Mouse (Mus musculus) embryonic facial prominence, embryonic 14.5 days (tissue): ENCODE results near the gene Gm20388. TPM values are rescaled to one million over a fixed set of nuclear protein-coding genes. Genes with fewer than 3 reads are reported as not detected.

ENCODE experiments used
- ATAC-seq: fragments of 200-750 bp; cut with Nextera tagmentation; 2 replicates; pipeline ENCODE4 v1.8.0; 2017; ENCODE audit warnings: low read depth, moderate number of reproducible peaks, moderate TSS enrichment
- DNase-seq: peaks from one replicate; pipeline ENCODE4 v3.0.0-alpha.2; 2015; ENCODE audit warnings: low spot score
- H3K27ac ChIP-seq: fragments of 300-500 bp; sonication (generic); replicated peaks from 2 replicates; pipeline ENCODE4 v1.5.1; 2014; ENCODE audit warnings: low read depth, mild to moderate bottlenecking, low read length, moderate library complexity
- H3K27me3 ChIP-seq: fragments of 300-500 bp; sonication (generic); replicated peaks from 2 replicates; pipeline ENCODE4 v1.6.1; 2014; ENCODE audit warnings: low read length; ENCODE audit not compliant: control insufficient read depth, insufficient read depth
- H3K36me3 ChIP-seq: fragments of 300-500 bp; sonication (generic); 2 replicates; pipeline ENCODE4 v1.6.1; 2014; ENCODE audit warnings: low read length, mixed read lengths; ENCODE audit not compliant: control insufficient read depth, insufficient read depth
- H3K4me1 ChIP-seq: fragments of 300-500 bp; sonication (generic); 2 replicates; pipeline ENCODE4 v1.6.1; 2014; ENCODE audit warnings: antibody characterized with exemption, low read length; ENCODE audit not compliant: control insufficient read depth, insufficient read depth
- H3K4me2 ChIP-seq: fragments of 300-500 bp; sonication (generic); 2 replicates; pipeline ENCODE4 v1.6.1; 2014; ENCODE audit warnings: low read depth, mild to moderate bottlenecking, low read length, moderate library complexity, mixed read lengths
- H3K4me3 ChIP-seq: fragments of 300-500 bp; sonication (generic); 2 replicates; pipeline ENCODE4 v1.5.1; 2014; ENCODE audit warnings: low read depth, mild to moderate bottlenecking, low read length
- H3K9ac ChIP-seq: fragments of 300-500 bp; sonication (generic); 2 replicates; pipeline ENCODE4 v1.6.1; 2014; ENCODE audit warnings: low read depth, mild to moderate bottlenecking, low read length, moderate library complexity, mixed read lengths
- H3K9me3 ChIP-seq: fragments of 300-500 bp; sonication (generic); 2 replicates; pipeline ENCODE4 v1.6.1; 2016; ENCODE audit warnings: low read length; ENCODE audit not compliant: control insufficient read depth
- WGBS: fragments of 180-500 bp; shearing (Covaris S2); extraction: QIAGEN DNeasy Blood & Tissue Kit; methylation state at CpG from one replicate; pipeline ENCODE4 v1.1.7; 2014; 5-methylcytosine and 5-hydroxymethylcytosine counted together
- polyA plus RNA-seq: library from polyadenylated mRNA; unstranded; fragments of >200 nt; fragmentation: Nextera tagmentation; extraction: Ambion mirVana; gene quantifications from 2 replicates; pipeline ENCODE4 v1.2.1, GENCODE M21; 2014

Gene Gm20388
- polyA plus RNA-seq, 1 experiment from 2014 or later = not detected

- ATAC-seq = no peak
- Histone ChIP-seq H3K4me2 (no peak overlapping the region), H3K9ac (no peak overlapping the region), H3K4me1 (peaks cover 6% of the 10 kb centered on the region), H3K27me3 (0 out of 2 replicates have a peak, but pooled peaks cover 4% of the 10 kb centered on the region), H3K4me3 (no peak overlapping the region), H3K27ac (no peak overlapping the region), H3K36me3 (peaks cover 3% of the 10 kb centered on the region; the same call in 1 of the 2 replicates), H3K9me3 (no peaks in the 10 kb centered on the region)
- 90% methylated on average over 8 of the region's 8 CpGs for WGBS
- DNase-seq = no peak
Observed at GRCm38 (mm10) chr8:122265522-122265921, 2354.9 kb downstream of the Gm20388 start.

GRCm38 (mm10) chr8:122266867-122267266 is 2356.2 kb downstream of the Gm20388 start:
- Histone ChIP-seq H3K36me3 (peaks cover 2% of the 10 kb centered on the region; the same call in 1 of the 2 replicates), H3K27me3 (0 out of 2 replicates have a peak, but pooled peaks cover 5% of the 10 kb centered on the region), H3K4me3 (no peak overlapping the region), H3K27ac (no peak overlapping the region), H3K9ac (no peak overlapping the region; the same call in 1 of the 2 replicates), H3K9me3 (no peaks in the 10 kb centered on the region), H3K4me1 (peaks cover 6% of the 10 kb centered on the region), H3K4me2 (no peak overlapping the region)
- 53% methylated on average over 13 of the region's 13 CpGs for WGBS
- ATAC-seq = 0 out of 2 replicates have a peak, but pooled peaks have one; percentile 35
- DNase-seq = peak; percentile 40

DNA sequence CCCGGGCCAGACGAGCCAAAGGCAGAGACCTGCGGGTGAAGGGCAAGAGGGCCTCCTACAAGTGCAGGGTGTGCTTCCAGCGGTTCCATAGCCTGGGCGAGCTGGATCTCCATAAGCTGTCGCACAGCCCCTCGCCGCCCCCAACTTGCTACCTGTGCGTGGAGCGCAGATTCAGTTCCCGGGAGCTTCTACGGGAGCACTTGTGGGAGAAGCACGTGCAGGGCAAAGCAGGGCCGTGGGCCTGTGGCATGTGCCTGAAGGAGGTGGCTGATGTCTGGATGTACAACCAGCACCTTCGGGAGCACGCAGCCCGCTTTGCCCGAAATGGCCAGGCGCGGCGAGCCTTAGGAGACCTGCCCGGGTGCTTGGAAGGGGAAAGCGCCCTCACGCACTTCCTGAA is 2358.2 kb downstream of the Gm20388 start:
- Histone ChIP-seq H3K9me3 (no peaks in the 10 kb centered on the region), H3K9ac (peak overlapping the region; percentile 54), H3K4me2 (peak overlapping the region; percentile 71), H3K4me3 (peak overlapping the region; percentile 40), H3K36me3 (no peaks in the 10 kb centered on the region), H3K27ac (no peak overlapping the region), H3K27me3 (0 out of 2 replicates have a peak, but pooled peaks cover 5% of the 10 kb centered on the region), H3K4me1 (peaks cover 11% of the 10 kb centered on the region)
- 57% methylated on average over 23 of the region's 24 CpGs for WGBS
- ATAC-seq (no peak), DNase-seq (no peak)

GRCm38 (mm10) chr8:122269404-122269803 is 2358.8 kb downstream of the Gm20388 start:
- DNase-seq (peak; percentile 80), ATAC-seq (peak; percentile 58)
- Histone ChIP-seq H3K36me3 (no peaks in the 10 kb centered on the region), H3K4me1 (peaks cover 11% of the 10 kb centered on the region), H3K9me3 (no peaks in the 10 kb centered on the region), H3K4me3 (peak overlapping the region; percentile 40), H3K9ac (peak overlapping the region; percentile 54), H3K27me3 (0 out of 2 replicates have a peak, but pooled peaks cover 5% of the 10 kb centered on the region), H3K4me2 (peak overlapping the region; percentile 71), H3K27ac (no peak overlapping the region)
- WGBS = 5% methylated on average over 21 of the region's 21 CpGs

DNA sequence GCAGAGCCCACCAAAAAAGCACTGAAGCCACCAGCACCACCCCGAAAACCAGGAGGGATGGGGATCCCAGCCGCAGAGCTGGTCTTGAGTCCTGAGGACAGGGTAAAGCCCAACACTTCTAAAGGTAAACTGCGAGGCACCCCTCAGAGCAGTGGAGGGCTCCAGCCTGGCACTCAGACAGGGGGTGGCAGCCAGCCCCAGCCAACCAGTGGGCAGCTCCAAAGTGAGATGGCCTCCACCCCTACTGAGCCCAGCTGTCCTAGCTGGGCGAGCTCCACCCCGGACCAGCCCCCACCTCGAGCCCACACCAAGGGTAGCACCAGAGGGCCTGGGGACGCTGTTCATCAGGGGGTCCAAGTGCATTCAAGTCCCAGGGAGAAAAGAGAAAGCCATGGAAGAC is 2359.9 kb downstream of the Gm20388 start:
- Histone ChIP-seq H3K4me2 (no peak overlapping the region), H3K9me3 (no peaks in the 10 kb centered on the region), H3K4me3 (no peak overlapping the region), H3K4me1 (peaks cover 11% of the 10 kb centered on the region), H3K9ac (no peak overlapping the region), H3K36me3 (no peaks in the 10 kb centered on the region), H3K27ac (no peak overlapping the region), H3K27me3 (0 out of 2 replicates have a peak, but pooled peaks cover 5% of the 10 kb centered on the region)
- DNase-seq = no peak
- WGBS = 77% methylated on average over 7 of the region's 7 CpGs
- ATAC-seq = no peak

- WGBS = 4% methylated on average over 5 of the region's 5 CpGs
- DNase-seq = peak; percentile 89
- Histone ChIP-seq H3K4me3 (no peak overlapping the region), H3K9ac (no peak overlapping the region), H3K9me3 (no peaks in the 10 kb centered on the region), H3K27ac (no peak overlapping the region), H3K4me2 (no peak overlapping the region), H3K36me3 (no peaks in the 10 kb centered on the region), H3K4me1 (peaks cover 11% of the 10 kb centered on the region), H3K27me3 (0 out of 2 replicates have a peak, but pooled peaks cover 5% of the 10 kb centered on the region)
- ATAC-seq = peak; percentile 77
Observed at GRCm38 (mm10) chr8:122273152-122273551, 2362.5 kb downstream of the Gm20388 start.

GRCm38 (mm10) chr8:122273826-122274225 is 2363.2 kb downstream of the Gm20388 start:
- 0 out of 2 replicates have a peak, but pooled peaks cover 5% of the 10 kb centered on the region for H3K27me3 ChIP-seq
- no peak overlapping the region for H3K9ac ChIP-seq
- ATAC-seq (no peak), DNase-seq (no peak)
- 28% methylated on average over 7 of the region's 7 CpGs for WGBS
- H3K4me3 ChIP-seq = no peak overlapping the region
- H3K4me1 ChIP-seq = peaks cover 10% of the 10 kb centered on the region
- H3K4me2 ChIP-seq = no peak overlapping the region
- no peaks in the 10 kb centered on the region for H3K36me3 ChIP-seq
- no peaks in the 10 kb centered on the region for H3K9me3 ChIP-seq
- no peak overlapping the region for H3K27ac ChIP-seq

GRCm38 (mm10) chr8:122274651-122275391 is 2364.2 kb downstream of the Gm20388 start:
- peaks cover 5% of the 10 kb centered on the region; the same call in 1 of the 2 replicates for H3K4me1 ChIP-seq
- no peak overlapping the region for H3K4me2 ChIP-seq
- ATAC-seq (no peak), DNase-seq (no peak)
- H3K9me3 ChIP-seq = no peaks in the 10 kb centered on the region
- H3K9ac ChIP-seq = no peak overlapping the region
- H3K4me3 ChIP-seq = no peak overlapping the region
- H3K27ac ChIP-seq = no peak overlapping the region
- H3K36me3 ChIP-seq = no peaks in the 10 kb centered on the region
- 0 out of 2 replicates have a peak, but pooled peaks cover 5% of the 10 kb centered on the region for H3K27me3 ChIP-seq
- WGBS = 72% methylated on average over 10 of the region's 11 CpGs
